Mouse (Mus musculus) left cerebral cortex, adult 8-10 months (tissue): ENCODE results near the gene Gzme. TPM values are rescaled to one million over a fixed set of nuclear protein-coding genes. Genes with fewer than 3 reads are reported as not detected.

ENCODE experiments used
- microRNA-seq, 2 experiments: library from miRNA; unstranded; fragments of <30 nt; microRNA quantifications; one replicate each; pipeline ENCODE4 v1.2.0; 2022
- total RNA-seq, 4 experiments: library from RNA; stranded (reverse); gene quantifications; 2 replicates each; pipeline ENCODE4 v1.2.4; 2022

Gene Gzme
- total RNA-seq, 4 experiments from 2014 or later = not detected

Small RNAs within 50 kb of the gene (microRNA-seq; reads per million reads assigned to microRNA genes)
- gene Mir6949 = 0 reads per million in 2 experiments

Other genes with a start within 250 kb of the Gzme start
- gene Cbln3, start 236.2 kb downstream of the Gzme start, total RNA-seq = under 1 TPM; 0.09 to 0.52 (median 0.23) TPM
- gene Khnyn, start 235.7 kb downstream of the Gzme start, total RNA-seq = 10 to 100 TPM; 12.7 to 15.8 (median 13.0) TPM
- 100 to 1,000 TPM; 101 to 123 (median 111) TPM for gene Sdr39u1, start 220.3 kb downstream of the Gzme start, total RNA-seq
- not detected for gene Cma1, start 175.9 kb downstream of the Gzme start, total RNA-seq
- not detected for gene Cma2, start 169.6 kb downstream of the Gzme start, total RNA-seq
- not detected for gene Mcpt1, start 102.7 kb downstream of the Gzme start, total RNA-seq
- gene Mcpt9, start 90.1 kb downstream of the Gzme start, total RNA-seq = not detected
- gene Mcpt2, start 78.6 kb downstream of the Gzme start, total RNA-seq = not detected
- not detected for gene Mcpt4, start 58.3 kb downstream of the Gzme start, total RNA-seq
- not detected for gene Mcpt8, start 35.4 kb downstream of the Gzme start, total RNA-seq
- gene Ctsg, start 18.1 kb downstream of the Gzme start, total RNA-seq = not detected
- not detected for gene Gzmd, start 12.0 kb upstream of the Gzme start, total RNA-seq
- not detected for gene Gzmg, start 39.0 kb upstream of the Gzme start, total RNA-seq
- not detected for gene Gzmn, start 54.0 kb upstream of the Gzme start, total RNA-seq
- not detected for gene Gzmf, start 90.8 kb upstream of the Gzme start, total RNA-seq
- not detected for gene Gzmc, start 114.0 kb upstream of the Gzme start, total RNA-seq
- not detected for gene Gzmb, start 141.6 kb upstream of the Gzme start, total RNA-seq
- gene Atp12a, start 244.4 kb upstream of the Gzme start, total RNA-seq = under 1 TPM in 2 of 4 experiments, not detected in 2; 0.30 to 0.57 TPM